Mouse (Mus musculus) brain, embryonic 14.5 days (tissue): Measurements from ENCODE around the gene Pdgfb.

Experiments used
- CTCF ChIP-seq: fragments of 200-500 bp; IDR thresholded peaks from 2 replicates; pipeline ENCODE4 v1.5.1; 2012; ENCODE audit warnings: inconsistent platforms, mild to moderate bottlenecking, moderate library complexity, borderline replicate concordance; ENCODE audit not compliant: insufficient read depth, insufficient read length; ENCODE audit errors: extremely low read depth
- POLR2A ChIP-seq: fragments of 200-500 bp; IDR thresholded peaks from 2 replicates; pipeline ENCODE4 v1.6.1; 2012; ENCODE audit warnings: mild to moderate bottlenecking, inconsistent platforms, borderline replicate concordance; ENCODE audit not compliant: poor library complexity, insufficient read depth, insufficient read length, severe bottlenecking; ENCODE audit errors: extremely low read depth

DNA sequence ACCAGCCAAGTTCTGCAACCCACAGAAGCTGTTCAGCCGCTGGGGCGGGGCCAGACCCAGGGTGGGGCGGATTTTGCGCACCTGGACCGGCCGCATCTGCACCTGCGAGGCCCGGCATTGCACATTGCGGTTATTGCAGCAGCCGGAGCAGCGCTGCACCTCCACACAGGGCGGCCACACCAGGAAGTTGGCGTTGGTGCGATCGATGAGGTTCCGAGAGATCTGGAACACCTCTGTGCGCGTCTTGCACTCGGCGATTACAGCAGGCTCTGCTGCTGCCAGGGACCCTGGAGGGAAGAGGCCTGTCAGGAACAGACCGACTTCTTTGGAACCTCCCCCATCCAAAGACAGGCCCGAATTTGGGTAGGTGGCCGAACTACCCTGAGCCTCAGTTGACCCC is 13.2 kb downstream of the Pdgfb start:
- no peak for TF ChIP-seq CTCF
- TF ChIP-seq POLR2A, result no peak
